Mouse (Mus musculus) retina, postnatal 1 day (tissue): ENCODE results near the gene Rpl9.

Source experiments
- DNase-seq: peaks from one replicate; pipeline ENCODE4 v3.0.0-alpha.2; 2012

Gene Rpl9

GRCm38 (mm10) chr5:65371551-65371950 is 19.7 kb downstream of the Rpl9 start:
- DNase-seq = no peak

DNA sequence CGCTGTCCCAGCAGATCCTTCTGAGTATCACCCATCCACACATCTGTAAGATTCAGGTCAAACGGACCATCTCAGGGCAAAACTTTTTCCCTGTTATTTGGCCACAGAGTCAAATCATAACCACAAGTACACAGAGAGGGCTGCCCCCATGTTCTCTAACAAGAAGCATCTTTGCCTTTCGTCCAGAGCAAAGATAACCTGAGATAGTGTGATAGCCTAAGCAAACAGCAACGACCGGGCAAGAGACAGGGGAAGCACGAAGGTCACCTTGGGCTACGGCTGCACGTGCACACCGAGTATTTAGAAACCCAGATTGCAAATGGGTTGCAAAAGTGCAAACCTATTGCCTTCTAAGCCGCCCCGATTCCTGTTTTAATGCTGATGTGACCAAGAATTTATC is 23.4 kb downstream of the Rpl9 start:
- no peak for DNase-seq

DNA sequence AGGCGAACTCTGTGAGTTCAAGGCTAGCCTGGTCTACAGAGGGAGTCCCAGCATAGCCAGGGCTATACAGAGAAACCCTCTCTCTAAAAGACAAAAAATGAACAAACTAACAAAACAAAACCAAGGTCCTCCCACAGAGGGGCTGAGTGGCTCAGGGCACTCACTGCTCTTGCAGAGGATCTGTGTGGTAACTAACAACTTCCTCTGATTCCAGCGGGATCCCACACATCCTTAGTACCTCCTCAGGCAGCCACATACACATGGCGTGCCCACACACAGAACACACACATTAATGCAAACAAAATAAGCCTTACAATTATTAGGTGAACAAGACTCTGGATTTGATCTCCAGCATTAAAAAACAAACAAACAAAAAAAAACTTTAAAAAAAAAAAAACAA is 33.5 kb downstream of the Rpl9 start:
- no peak for DNase-seq

- no peak for DNase-seq
Measured at GRCm38 (mm10) chr5:65356851-65357250, 34.4 kb downstream of the Rpl9 start.

- DNase-seq = no peak
Measured at GRCm38 (mm10) chr5:65354985-65355384, 36.3 kb downstream of the Rpl9 start.

DNA sequence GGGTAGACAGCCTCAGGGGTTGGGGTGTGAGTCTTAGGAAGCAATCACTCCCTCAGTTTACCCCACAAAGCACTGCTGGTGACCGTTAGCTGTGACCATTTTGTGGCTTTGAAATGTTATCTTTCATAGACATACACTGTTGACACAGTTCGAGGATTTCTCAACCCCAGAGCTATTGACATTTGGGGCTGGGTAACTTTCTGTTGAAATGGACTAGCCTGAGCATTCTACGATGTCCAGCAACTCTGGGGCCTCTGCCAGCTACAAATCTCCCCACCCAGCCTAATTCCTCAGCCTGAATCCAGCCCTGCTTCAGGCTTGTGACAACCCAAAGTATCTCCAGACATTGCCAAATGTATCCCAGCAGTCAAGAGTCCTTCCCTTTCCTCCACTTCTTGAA is 37.1 kb downstream of the Rpl9 start:
- DNase-seq = no peak

DNA sequence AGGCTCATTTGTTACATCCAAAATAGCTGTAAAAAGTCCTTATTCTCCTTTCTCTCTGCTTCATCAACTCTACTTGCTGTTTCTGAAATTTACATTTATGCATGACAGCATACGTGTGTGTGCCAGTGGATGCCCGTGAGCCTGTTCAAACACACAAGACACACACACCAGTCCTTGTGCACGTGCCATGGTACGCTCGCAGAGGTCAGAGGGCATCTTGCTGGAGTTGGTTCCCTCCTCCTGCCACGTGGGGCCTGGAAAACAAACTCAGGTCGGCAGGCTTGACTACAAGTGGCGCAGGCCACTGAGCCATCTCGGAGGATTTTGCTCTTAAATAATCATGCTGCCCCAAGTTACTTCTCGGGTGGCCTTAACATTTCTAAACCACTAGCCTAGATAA is 40.7 kb downstream of the Rpl9 start:
- peak; percentile 4 for DNase-seq

GRCm38 (mm10) chr5:65348168-65348567 is 43.1 kb downstream of the Rpl9 start, which contains the start of gene Klb:
Gene Klb (plus strand): TSS chr5:65348314.
- no peak for DNase-seq

DNA sequence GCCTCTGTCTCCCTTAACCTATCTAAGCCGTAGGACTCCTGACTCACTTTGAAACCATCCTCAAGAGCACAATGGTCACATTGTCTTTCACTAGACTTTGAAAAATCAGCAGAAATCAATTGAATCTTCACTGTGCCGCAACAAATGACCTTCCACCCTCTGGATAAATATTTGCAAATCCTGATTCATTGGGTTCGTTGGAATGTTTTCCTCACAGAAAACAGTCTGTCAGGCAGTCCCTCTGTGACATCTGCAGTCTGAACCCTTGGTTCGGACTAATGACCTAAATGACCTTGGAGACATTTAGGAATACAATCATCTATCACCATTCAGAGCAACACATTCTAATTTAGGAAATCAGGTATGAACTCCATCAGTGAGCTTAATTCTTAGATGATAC is 51.1 kb downstream of the Rpl9 start:
- no peak for DNase-seq

GRCm38 (mm10) chr5:65338394-65338793 is 52.9 kb downstream of the Rpl9 start:
- no peak for DNase-seq
